Mouse (Mus musculus) forebrain, embryonic 12.5 days (tissue): Measurements from ENCODE around the gene Dusp1. TPM values are rescaled to one million over a fixed set of nuclear protein-coding genes. Genes with fewer than 3 reads are reported as not detected.

ENCODE experiments used
- ATAC-seq: fragments of 200-750 bp; cut with Nextera tagmentation; 2 replicates; pipeline ENCODE4 v1.8.0; 2017; ENCODE audit warnings: moderate TSS enrichment; ENCODE audit not compliant: low FRiP score
- H3K27ac ChIP-seq: fragments of 300-500 bp; sonication (generic); 2 replicates; pipeline ENCODE4 v1.5.1; 2016; ENCODE audit warnings: mild to moderate bottlenecking
- H3K27me3 ChIP-seq: fragments of 300-500 bp; sonication (generic); 2 replicates; pipeline ENCODE4 v1.6.1; 2016; ENCODE audit warnings: mild to moderate bottlenecking
- H3K36me3 ChIP-seq: fragments of 300-500 bp; sonication (generic); replicated peaks from 2 replicates; pipeline ENCODE4 v1.6.1; 2016; ENCODE audit warnings: mild to moderate bottlenecking
- H3K4me1 ChIP-seq: fragments of 300-500 bp; sonication (generic); 2 replicates; pipeline ENCODE4 v1.6.1; 2016
- H3K4me2 ChIP-seq: fragments of 300-500 bp; sonication (generic); 2 replicates; pipeline ENCODE4 v1.6.1; 2016; ENCODE audit warnings: mild to moderate bottlenecking, moderate library complexity
- H3K4me3 ChIP-seq: fragments of 300-500 bp; sonication (generic); replicated peaks from 2 replicates; pipeline ENCODE4 v1.5.1; 2016; ENCODE audit warnings: mild to moderate bottlenecking
- H3K9ac ChIP-seq: fragments of 300-500 bp; sonication (generic); 2 replicates; pipeline ENCODE4 v1.6.1; 2016; ENCODE audit warnings: mild to moderate bottlenecking
- H3K9me3 ChIP-seq: fragments of 300-500 bp; sonication (generic); 2 replicates; pipeline ENCODE4 v1.6.1; 2016
- WGBS: fragments of 180-500 bp; shearing (Covaris S2); methylation state at CpG from one replicate; pipeline ENCODE4 v1.1.7; 2016; 5-methylcytosine and 5-hydroxymethylcytosine counted together
- microRNA-seq: library from miRNA; unstranded; fragments of <30 nt; microRNA quantifications from one replicate; pipeline ENCODE4, GENCODE M21; 2017
- polyA plus RNA-seq: library from polyadenylated mRNA; unstranded; fragments of >200 nt; fragmentation: Nextera tagmentation; extraction: Ambion mirVana; gene quantifications from 2 replicates; pipeline ENCODE4 v1.2.1, GENCODE M21; 2016

Dusp1 gene
- polyA plus RNA-seq, 1 experiment from 2014 or later: 39.8 TPM

DNA sequence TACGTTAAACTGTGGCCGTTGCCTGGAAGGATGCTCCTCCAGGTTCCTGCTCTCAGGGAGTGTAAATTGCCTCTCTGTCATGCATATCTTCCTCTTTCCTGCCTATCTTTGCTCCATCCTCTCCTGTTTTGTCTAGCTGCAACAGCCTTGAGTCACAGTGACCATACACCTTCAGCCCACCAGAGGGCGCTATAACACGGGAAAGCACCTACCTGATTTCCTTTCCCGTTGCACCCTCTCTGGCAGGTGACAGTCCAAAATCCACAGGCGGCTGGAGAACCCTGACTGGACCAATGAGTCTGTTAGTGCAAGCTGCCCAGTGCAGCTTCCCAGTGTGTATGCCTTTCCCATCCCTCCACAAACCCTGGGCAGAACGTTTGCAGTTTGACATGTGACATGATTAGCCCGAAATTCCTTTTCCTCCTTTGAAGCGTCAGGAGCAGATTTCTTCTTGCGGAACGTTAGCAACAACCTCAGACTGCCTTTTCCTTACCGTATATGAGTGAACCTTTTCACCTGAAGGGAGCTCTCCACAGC, 99.2 kb downstream of the Dusp1 start:
- no peak for ATAC-seq
- Histone ChIP-seq H3K36me3 (no peaks in the 10 kb centered on the region), H3K27ac (no peak overlapping the region), H3K4me3 (no peak overlapping the region), H3K9me3 (no peaks in the 10 kb centered on the region), H3K4me2 (no peak overlapping the region), H3K4me1 (peaks cover 3% of the 10 kb centered on the region; the same call in 1 of the 2 replicates), H3K27me3 (peaks cover 29% of the 10 kb centered on the region; the same call in 1 of the 2 replicates), H3K9ac (no peak overlapping the region)
- 38% methylated on average over 12 of the region's 12 CpGs for WGBS

DNA sequence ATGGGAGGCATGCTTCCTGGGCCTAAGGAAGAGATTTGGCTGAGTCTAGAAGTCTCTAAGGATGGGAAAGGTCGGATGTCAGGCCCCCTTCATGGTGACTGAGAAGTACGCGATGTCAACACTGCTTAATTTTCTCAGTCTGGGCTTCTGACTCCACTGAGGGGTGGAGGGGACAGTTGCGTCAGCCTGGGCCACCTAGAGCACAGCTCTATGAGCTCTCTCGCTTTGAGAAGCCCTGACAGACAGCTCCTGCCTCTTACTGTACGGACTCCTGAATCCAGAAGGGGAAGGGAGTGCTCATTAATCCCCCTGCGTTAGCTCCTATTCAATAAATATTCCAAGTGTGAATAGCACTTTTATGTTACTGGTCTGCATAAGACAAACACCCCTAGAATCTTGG, 103.9 kb downstream of the Dusp1 start:
- Histone ChIP-seq H3K36me3 (no peaks in the 10 kb centered on the region), H3K4me1 (no peaks in the 10 kb centered on the region), H3K27me3 (0 out of 2 replicates have a peak, but pooled peaks cover 1% of the 10 kb centered on the region), H3K4me2 (no peak overlapping the region), H3K27ac (no peak overlapping the region), H3K4me3 (no peak overlapping the region), H3K9ac (no peak overlapping the region), H3K9me3 (no peaks in the 10 kb centered on the region)
- 57% methylated on average over 7 of the region's 7 CpGs for WGBS
- no peak for ATAC-seq

DNA sequence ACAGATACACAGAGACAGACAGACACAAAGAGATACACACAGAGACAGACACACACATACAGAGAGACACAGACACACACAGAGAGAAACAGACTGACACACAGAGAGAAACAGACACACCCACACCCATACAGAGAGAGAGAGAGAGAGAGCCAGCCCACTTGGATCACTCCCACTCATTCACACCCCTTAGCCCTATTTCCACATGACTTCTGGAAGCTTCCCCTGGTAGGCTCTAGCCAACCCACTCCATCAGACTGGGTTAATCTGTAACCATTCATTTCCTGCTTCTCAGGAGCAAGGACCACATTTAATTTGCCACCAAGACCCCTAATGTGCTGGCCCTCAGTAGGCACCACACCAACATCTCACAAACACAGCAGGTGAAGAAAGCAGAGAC, 104.4 kb downstream of the Dusp1 start:
- Histone ChIP-seq H3K27me3 (no peaks in the 10 kb centered on the region), H3K27ac (no peak overlapping the region), H3K9me3 (no peaks in the 10 kb centered on the region), H3K4me1 (no peaks in the 10 kb centered on the region), H3K36me3 (no peaks in the 10 kb centered on the region), H3K9ac (no peak overlapping the region), H3K4me3 (no peak overlapping the region), H3K4me2 (no peak overlapping the region)
- no peak for ATAC-seq

Small RNAs within 50 kb of the gene (microRNA-seq; reads per million reads assigned to microRNA genes)
- not detected for gene Gm22420

Other genes with a start within 250 kb of the Dusp1 start
- gene Neurl1b, start 147.3 kb downstream of the Dusp1 start, polyA plus RNA-seq: 0.57 and 0.72 TPM in 2 replicates
- 99.9 and 105 TPM in 2 replicates for gene Ergic1, start 639 bp downstream of the Dusp1 start, polyA plus RNA-seq
- 94.5 and 104 TPM in 2 replicates for gene Atp6v0e, start 101.1 kb upstream of the Dusp1 start, polyA plus RNA-seq
- gene Crebrf, start 153.5 kb upstream of the Dusp1 start, polyA plus RNA-seq: 7.6 and 8.4 TPM in 2 replicates
- 42.3 and 47.6 TPM in 2 replicates for gene Bnip1, start 218.9 kb upstream of the Dusp1 start, polyA plus RNA-seq